Mouse (Mus musculus) spleen, adult 18-20 months (tissue): ENCODE results near the gene Rabep2.
A peak's percentile ranks its signal among the peaks of the same experiment; 100 is the strongest.
"Not testable (repeated sequence)": the region's sequence is repeated elsewhere in the genome, so short reads cannot be mapped to it uniquely, and the experiment has no call there.

Source experiments
- DNase-seq, 2 experiments: peaks; one replicate each; pipeline ENCODE4 v3.0.0; 2022; ENCODE audit warnings: mixed read lengths in 2 of 2

The Rabep2 gene

GRCm38 (mm10) chr7:126428631-126429502, at the start of gene Rabep2:
Rabep2 (plus strand) TSS chr7:126428759.
- peak; percentile 91 to 95 for DNase-seq

GRCm38 (mm10) chr7:126383565-126383964, 45.0 kb upstream of the Rabep2 start:
- no peak for DNase-seq

- DNase-seq, result no peak
Observed at GRCm38 (mm10) chr7:126388185-126388584, 40.4 kb upstream of the Rabep2 start.

GRCm38 (mm10) chr7:126392086-126392884, 36.3 kb upstream of the Rabep2 start:
- DNase-seq, result not testable (repeated sequence)

- peak; percentile 91 to 94 for DNase-seq
Observed at GRCm38 (mm10) chr7:126396298-126397119, 32.0 kb upstream of the Rabep2 start, which contains the start of gene Nfatc2ip. Nfatc2ip (minus strand) TSS chr7:126396737.

GRCm38 (mm10) chr7:126397221-126397620, 31.3 kb upstream of the Rabep2 start:
- DNase-seq, result no peak

- DNase-seq, result no peak
Observed at GRCm38 (mm10) chr7:126397822-126398221, 30.7 kb upstream of the Rabep2 start.

- DNase-seq, result peak; percentile 78 to 92
Observed at GRCm38 (mm10) chr7:126399548-126399947, 29.0 kb upstream of the Rabep2 start.

- not testable (repeated sequence) for DNase-seq
Observed at GRCm38 (mm10) chr7:126402518-126402917, 26.0 kb upstream of the Rabep2 start.

GRCm38 (mm10) chr7:126408686-126409085, 19.9 kb upstream of the Rabep2 start:
- no peak for DNase-seq

GRCm38 (mm10) chr7:126411061-126411460, 17.5 kb upstream of the Rabep2 start:
- no peak for DNase-seq

GRCm38 (mm10) chr7:126414725-126415124, 13.8 kb upstream of the Rabep2 start, which contains the start of gene Cd19:
Cd19 (minus strand) TSS chr7:126414889.
- peak; percentile 71 to 75 for DNase-seq

- peak; percentile 51 to 67 for DNase-seq
Observed at GRCm38 (mm10) chr7:126416615-126417014, 11.9 kb upstream of the Rabep2 start.

- peak; percentile 24 to 45 for DNase-seq
Observed at GRCm38 (mm10) chr7:126417045-126417444, 11.5 kb upstream of the Rabep2 start.

GRCm38 (mm10) chr7:126417606-126418005, 11.0 kb upstream of the Rabep2 start:
- no peak for DNase-seq

- DNase-seq, result no peak
Observed at GRCm38 (mm10) chr7:126418496-126418895, 10.1 kb upstream of the Rabep2 start.

GRCm38 (mm10) chr7:126421756-126422155, 6.8 kb upstream of the Rabep2 start:
- DNase-seq, result peak; percentile 37 to 41

GRCm38 (mm10) chr7:126424161-126424560, 4.4 kb upstream of the Rabep2 start:
- no peak for DNase-seq

- no peak for DNase-seq
Observed at GRCm38 (mm10) chr7:126427323-126427860, 1.2 kb upstream of the Rabep2 start.

- no peak for DNase-seq
Observed at GRCm38 (mm10) chr7:126428154-126428553, 405 bp upstream of the Rabep2 start.

GRCm38 (mm10) chr7:126429503-126429898, 942 bp downstream of the Rabep2 start:
- DNase-seq, result no peak

GRCm38 (mm10) chr7:126430167-126430566, 1.6 kb downstream of the Rabep2 start:
- no peak for DNase-seq
